Mouse (Mus musculus): ENCODE results near the gene Gm3417.
"Not testable (repeated sequence)": the region's sequence is repeated elsewhere in the genome, so short reads cannot be mapped to it uniquely, and the experiment has no call there.

The Gm3417 gene

GRCm38 (mm10) chr17:14958686-14959327 lies 19.8 kb downstream of the Gm3417 start:
- DNase-seq, result no peak

- DNase-seq, result no peak
Observed at GRCm38 (mm10) chr17:14953452-14953851, 25.1 kb downstream of the Gm3417 start.

- DNase-seq, result no peak
Observed at GRCm38 (mm10) chr17:14949161-14949827, 29.3 kb downstream of the Gm3417 start.

- DNase-seq, result no peak
Observed at GRCm38 (mm10) chr17:14944551-14944950, 34.0 kb downstream of the Gm3417 start.

GRCm38 (mm10) chr17:14943729-14944059 lies 34.9 kb downstream of the Gm3417 start:
- no peak for DNase-seq

GRCm38 (mm10) chr17:14943009-14943728 lies 35.4 kb downstream of the Gm3417 start, which contains the start of the genes Wdr27 and 1600012H06Rik:
Wdr27 (minus strand) TSS chr17:14943158.
1600012H06Rik (plus strand) TSS chr17:14943184.
- DNase-seq, result peak; percentile 98

GRCm38 (mm10) chr17:14942181-14942580 lies 36.4 kb downstream of the Gm3417 start:
- DNase-seq, result not testable (repeated sequence)

GRCm38 (mm10) chr17:14935841-14936605 lies 42.6 kb downstream of the Gm3417 start:
- DNase-seq, result no peak

GRCm38 (mm10) chr17:14935280-14935679 lies 43.3 kb downstream of the Gm3417 start:
- not testable (repeated sequence) for DNase-seq

GRCm38 (mm10) chr17:14931469-14931868 lies 47.1 kb downstream of the Gm3417 start:
- DNase-seq, result no peak

GRCm38 (mm10) chr17:14930697-14931096 lies 47.9 kb downstream of the Gm3417 start:
- DNase-seq, result no peak

GRCm38 (mm10) chr17:14928631-14929030 lies 50.0 kb downstream of the Gm3417 start:
- no peak for DNase-seq

GRCm38 (mm10) chr17:14927644-14928218 lies 50.9 kb downstream of the Gm3417 start:
- no peak for DNase-seq

GRCm38 (mm10) chr17:14921582-14921981 lies 57.0 kb downstream of the Gm3417 start:
- DNase-seq, result no peak

- DNase-seq, result no peak
Observed at GRCm38 (mm10) chr17:14917866-14918265, 60.7 kb downstream of the Gm3417 start.

- DNase-seq, result no peak
Observed at GRCm38 (mm10) chr17:14914401-14914800, 64.2 kb downstream of the Gm3417 start.
